ENCODE assay signal across 15 mouse cellular contexts in genomic region chr3:98040836-98041235, GRCm38 (mm10). TPM values are rescaled to one million over a fixed set of nuclear protein-coding genes. Genes with fewer than 3 reads are reported as not detected.
DNase-seq lines count a peak whose midpoint lies in the region; ATAC-seq and TF ChIP-seq lines count a peak whose summit lies in the region.
"Had no signal": no experiment of that assay in that cellular context is flagged by ENCODE, and none has a peak within 500 bp of the region (broad histone marks: within the 10 kb centered on the region; RNA-seq: fewer than 3 reads in every experiment).

No protein-coding gene starts in this region.

- DNase-seq in gastrocnemius, adult 2 months: peak; percentile 73
- DNase-seq in gastrocnemius, postnatal 4 days (ENCODE audit: low spot score in 2 of 2): no peak
- no peak for DNase-seq in lung, postnatal 0 days (ENCODE audit: low spot score)
- no peak for DNase-seq in lung, adult 18-20 months
- DNase-seq in stomach, postnatal 0 days (ENCODE audit: low spot score): no peak
- DNase-seq: cerebellum, adult 18-20 months; kidney, postnatal 25 days; right cerebral cortex, postnatal 14 days had no signal

- no peak overlapping the region for H3K4me3 ChIP-seq in gastrocnemius, adult 2 months
- no peak overlapping the region for H3K4me3 ChIP-seq in intestine, postnatal 0 days (ENCODE audit: low read depth, low read length)
- no peak overlapping the region for H3K4me3 ChIP-seq in intestine, embryonic 16.5 days (ENCODE audit: low read length)
- H3K4me3 ChIP-seq in lung, postnatal 0 days (ENCODE audit: low read depth, low read length): no peak overlapping the region
- H3K4me3 ChIP-seq in stomach, postnatal 0 days (ENCODE audit: low read depth, low read length): no peak overlapping the region
- H3K4me3 ChIP-seq: embryonic facial prominence, embryonic 15.5 days; heart, embryonic 15.5 days; midbrain, embryonic 15.5 days had no signal

- no peaks in the 10 kb centered on the region for H3K36me3 ChIP-seq in intestine, postnatal 0 days (ENCODE audit: control insufficient read depth, insufficient read depth)
- no peaks in the 10 kb centered on the region for H3K36me3 ChIP-seq in intestine, embryonic 16.5 days (ENCODE audit: control insufficient read depth, insufficient read depth, low read length)
- no peaks in the 10 kb centered on the region for H3K36me3 ChIP-seq in lung, postnatal 0 days (ENCODE audit: insufficient read depth, low read length)
- H3K36me3 ChIP-seq in stomach, postnatal 0 days (ENCODE audit: control insufficient read depth, insufficient read depth, low read length): no peaks in the 10 kb centered on the region
- H3K36me3 ChIP-seq: embryonic facial prominence, embryonic 15.5 days; heart, embryonic 15.5 days; midbrain, embryonic 15.5 days had no signal

- H3K4me1 ChIP-seq in intestine, postnatal 0 days (replicated peaks; ENCODE audit: control insufficient read depth, insufficient read depth, low read length): peaks cover 5% of the 10 kb centered on the region; the same call in 1 of the 2 replicates
- H3K4me1 ChIP-seq in intestine, embryonic 16.5 days (ENCODE audit: control insufficient read depth, insufficient read depth, low read length): peaks cover 56% of the 10 kb centered on the region
- peaks cover 24% of the 10 kb centered on the region for H3K4me1 ChIP-seq in lung, postnatal 0 days (ENCODE audit: insufficient read depth, low read depth, low read length)
- H3K4me1 ChIP-seq in stomach, postnatal 0 days (replicated peaks; ENCODE audit: control insufficient read depth, insufficient read depth): peaks cover 6% of the 10 kb centered on the region; the same call in 1 of the 2 replicates

- TF ChIP-seq EP300 in lung, postnatal 0 days (IDR thresholded peaks at IDR 0.05): no peak
- TF ChIP-seq EP300 in stomach, postnatal 0 days (optimal IDR thresholded peaks at IDR 0.05): no peak

- H3K9ac ChIP-seq in intestine, postnatal 0 days (ENCODE audit: low read depth, low read length): no peak overlapping the region
- no peak overlapping the region for H3K9ac ChIP-seq in intestine, embryonic 16.5 days (ENCODE audit: low read depth, low read length)
- H3K9ac ChIP-seq in lung, postnatal 0 days (replicated peaks; ENCODE audit: low read depth): no peak overlapping the region
- H3K9ac ChIP-seq in stomach, postnatal 0 days (ENCODE audit: low read length): no peak overlapping the region
- H3K9ac ChIP-seq: embryonic facial prominence, embryonic 15.5 days; heart, embryonic 15.5 days; midbrain, embryonic 15.5 days had no signal

- intact Hi-C loops in gastrocnemius, adult 2 months (cut with DNase I): loop anchor here (5.0 kb wide), 1 partner anchor 114 kb away; no protein-coding TSS in a partner anchor

- no peaks in the 10 kb centered on the region for H3K27me3 ChIP-seq in intestine, postnatal 0 days (replicated peaks; ENCODE audit: control insufficient read depth, insufficient read depth, low read length)
- no peaks in the 10 kb centered on the region for H3K27me3 ChIP-seq in intestine, embryonic 16.5 days (replicated peaks; ENCODE audit: control insufficient read depth, insufficient read depth, low read length)
- H3K27me3 ChIP-seq in lung, postnatal 0 days (replicated peaks; ENCODE audit: insufficient read depth, low read length): no peaks in the 10 kb centered on the region
- H3K27me3 ChIP-seq in stomach, postnatal 0 days (ENCODE audit: control insufficient read depth, insufficient read depth, low read length): no peaks in the 10 kb centered on the region
- H3K27me3 ChIP-seq: embryonic facial prominence, embryonic 15.5 days; heart, embryonic 15.5 days; midbrain, embryonic 15.5 days had no signal

- no peaks in the 10 kb centered on the region for H3K9me3 ChIP-seq in intestine, postnatal 0 days (ENCODE audit: control insufficient read depth)
- H3K9me3 ChIP-seq in intestine, embryonic 16.5 days (ENCODE audit: control insufficient read depth, low read length): no peaks in the 10 kb centered on the region
- H3K9me3 ChIP-seq in lung, postnatal 0 days (ENCODE audit: low read length): no peaks in the 10 kb centered on the region
- no peaks in the 10 kb centered on the region for H3K9me3 ChIP-seq in stomach, postnatal 0 days (ENCODE audit: control insufficient read depth, low read length)
- H3K9me3 ChIP-seq: embryonic facial prominence, embryonic 15.5 days; heart, embryonic 15.5 days; midbrain, embryonic 15.5 days had no signal

- peak overlapping the region; percentile 87 for H3K27ac ChIP-seq in gastrocnemius, adult 2 months
- no peak overlapping the region for H3K27ac ChIP-seq in intestine, postnatal 0 days (ENCODE audit: low read depth, low read length)
- H3K27ac ChIP-seq in intestine, embryonic 16.5 days (ENCODE audit: low read length): no peak overlapping the region
- no peak overlapping the region for H3K27ac ChIP-seq in lung, postnatal 0 days (ENCODE audit: low read length)
- no peak overlapping the region for H3K27ac ChIP-seq in stomach, postnatal 0 days (replicated peaks)
- H3K27ac ChIP-seq: macrophage; midbrain, embryonic 15.5 days had no signal

- no peak overlapping the region for H3K4me2 ChIP-seq in intestine, postnatal 0 days (replicated peaks; ENCODE audit: low read depth)
- no peak overlapping the region for H3K4me2 ChIP-seq in intestine, embryonic 16.5 days (ENCODE audit: low read depth, low read length)
- no peak overlapping the region for H3K4me2 ChIP-seq in lung, postnatal 0 days (replicated peaks; ENCODE audit: low read depth, low read length)
- H3K4me2 ChIP-seq in stomach, postnatal 0 days (replicated peaks; ENCODE audit: low read depth): no peak overlapping the region
- H3K4me2 ChIP-seq: embryonic facial prominence, embryonic 15.5 days; heart, embryonic 15.5 days; midbrain, embryonic 15.5 days had no signal

- peak; percentile 42 for TF ChIP-seq CTCF in gastrocnemius, adult 2 months (IDR thresholded peaks at IDR 0.05)
- TF ChIP-seq CTCF in intestine, postnatal 0 days (IDR thresholded peaks at IDR 0.05; ENCODE audit: low read depth): 0 out of 2 replicates have a peak, but pooled peaks have one; percentile 7
- TF ChIP-seq CTCF in lung, postnatal 0 days (IDR thresholded peaks at IDR 0.05): peak; percentile 27
- peak; percentile 35; the same call in 1 of the 2 replicates for TF ChIP-seq CTCF in stomach, postnatal 0 days (IDR thresholded peaks at IDR 0.05; ENCODE audit: low read depth)

- no peak for ATAC-seq in intestine, postnatal 0 days
- no peak for ATAC-seq in intestine, embryonic 16.5 days
- ATAC-seq in lung, postnatal 0 days: no peak
- no peak for ATAC-seq in stomach, postnatal 0 days (ENCODE audit: low FRiP score, low TSS enrichment)
- ATAC-seq: forebrain, embryonic 14.5 days; midbrain, embryonic 15.5 days had no signal

- WGBS in intestine, postnatal 0 days: 89% methylated on average over 6 of the region's 6 CpGs
- WGBS in intestine, embryonic 16.5 days: 82% methylated on average over 6 of the region's 6 CpGs
- WGBS in lung, postnatal 0 days: 72% methylated on average over 6 of the region's 6 CpGs
- WGBS in stomach, postnatal 0 days: 86% methylated on average over 6 of the region's 6 CpGs

RNA-seq across cellular contexts. Expression of gene Notch2, which starts 27.5 kb away (rescaled TPM):
- total RNA-seq in gastrocnemius, adult 2 months (2021): 10 to 100 TPM in 1 of 2 experiments, 1 to 10 TPM in 1; 8.7 to 10.3 TPM
- total RNA-seq in gastrocnemius, postnatal 4 days (2021): 10 to 100 TPM; 63.4 to 63.7 TPM
- polyA plus RNA-seq in intestine, postnatal 0 days (2015; fragmentation: Nextera tagmentation; extraction: Ambion mirVana): 4.9 and 5.1 TPM in 2 replicates
- 9.1 and 10.9 TPM in 2 replicates for polyA plus RNA-seq in intestine, embryonic 16.5 days (2015; fragmentation: Nextera tagmentation; extraction: Ambion mirVana)
- 18.3 and 20.1 TPM in 2 replicates for polyA plus RNA-seq in lung, postnatal 0 days (2015; fragmentation: Nextera tagmentation; extraction: Ambion mirVana)
- 10.6 TPM in 2 replicates for polyA plus RNA-seq in stomach, postnatal 0 days (2015; fragmentation: Nextera tagmentation; extraction: Ambion mirVana)
